Mouse (Mus musculus): ENCODE data around the gene Ptpre. TPM values are rescaled to one million over a fixed set of nuclear protein-coding genes. Genes with fewer than 3 reads are reported as not detected.

Gene Ptpre
- total and polyA plus RNA-seq, 2 experiments from 2014 or later: 6.9 to 10.9 TPM

GRCm38 (mm10) chr7:135587821-135588575 lies 50.7 kb downstream of the Ptpre start:
- Histone ChIP-seq H3K27me3 (ENCODE audit: insufficient read depth, low read length) (no peaks in the 10 kb centered on the region), H3K4me2 (ENCODE audit: low read depth) (no peak overlapping the region), H3K27ac (ENCODE audit: low read depth, low read length) (no peak overlapping the region), H3K4me1 (ENCODE audit: insufficient read depth) (0 out of 2 replicates have a peak, but pooled peaks cover 6% of the 10 kb centered on the region), H3K9me3 (ENCODE audit: low read length) (no peaks in the 10 kb centered on the region), H3K4me3 (ENCODE audit: low read depth, low read length) (no peak overlapping the region), H3K36me3 (ENCODE audit: insufficient read depth) (no peaks in the 10 kb centered on the region), H3K9ac (no peak overlapping the region)
- 47% methylated on average over 2 of the region's 2 CpGs for WGBS
- DNase-seq (peak; percentile 51), ATAC-seq (no peak)
- no peak for TF ChIP-seq CTCF (IDR thresholded peaks at IDR 0.05; ENCODE audit: low read depth)

- TF ChIP-seq CTCF (IDR thresholded peaks at IDR 0.05; ENCODE audit: low read depth): no peak
- ATAC-seq: no peak
- H3K4me1 ChIP-seq (ENCODE audit: insufficient read depth): 0 out of 2 replicates have a peak, but pooled peaks cover 1% of the 10 kb centered on the region
Observed at GRCm38 (mm10) chr7:135588620-135589309, 51.5 kb downstream of the Ptpre start.

GRCm38 (mm10) chr7:135591461-135591860 lies 54.2 kb downstream of the Ptpre start:
- Histone ChIP-seq H3K4me1 (ENCODE audit: insufficient read depth) (no peaks in the 10 kb centered on the region), H3K4me3 (ENCODE audit: low read depth, low read length) (no peak overlapping the region), H3K4me2 (ENCODE audit: low read depth) (no peak overlapping the region), H3K9ac (no peak overlapping the region), H3K27me3 (ENCODE audit: insufficient read depth, low read length) (no peaks in the 10 kb centered on the region), H3K36me3 (ENCODE audit: insufficient read depth) (no peaks in the 10 kb centered on the region), H3K27ac (ENCODE audit: low read depth, low read length) (no peak overlapping the region), H3K9me3 (ENCODE audit: low read length) (no peaks in the 10 kb centered on the region)
- no peak for TF ChIP-seq CTCF (IDR thresholded peaks at IDR 0.05; ENCODE audit: low read depth)
- 95% methylated on average over 2 of the region's 2 CpGs for WGBS
- no peak for DNase-seq
- no peak for ATAC-seq

More at GRCm38 (mm10) chr7:135588620-135589309, 51.5 kb downstream of the Ptpre start:
- H3K4me2 ChIP-seq (ENCODE audit: low read depth): no peak overlapping the region
- WGBS: 83% methylated on average over 8 of the region's 8 CpGs
- DNase-seq: no peak
- H3K4me3 ChIP-seq (ENCODE audit: low read depth, low read length): no peak overlapping the region
- no peaks in the 10 kb centered on the region for H3K36me3 ChIP-seq (ENCODE audit: insufficient read depth)
- H3K9me3 ChIP-seq (ENCODE audit: low read length): no peaks in the 10 kb centered on the region
- no peak overlapping the region for H3K9ac ChIP-seq
- H3K27ac ChIP-seq (ENCODE audit: low read depth, low read length): no peak overlapping the region
- H3K27me3 ChIP-seq (ENCODE audit: insufficient read depth, low read length): no peaks in the 10 kb centered on the region

GRCm38 (mm10) chr7:135593286-135593685 lies 56.0 kb downstream of the Ptpre start:
- Histone ChIP-seq H3K36me3 (ENCODE audit: insufficient read depth) (no peaks in the 10 kb centered on the region), H3K4me1 (ENCODE audit: insufficient read depth) (no peaks in the 10 kb centered on the region), H3K27me3 (ENCODE audit: insufficient read depth, low read length) (no peaks in the 10 kb centered on the region), H3K4me3 (ENCODE audit: low read depth, low read length) (no peak overlapping the region), H3K4me2 (ENCODE audit: low read depth) (no peak overlapping the region), H3K9ac (no peak overlapping the region), H3K27ac (ENCODE audit: low read depth, low read length) (no peak overlapping the region), H3K9me3 (ENCODE audit: low read length) (no peaks in the 10 kb centered on the region)
- ATAC-seq: no peak
- 69% methylated on average over 5 of the region's 5 CpGs for WGBS
- no peak for TF ChIP-seq CTCF (IDR thresholded peaks at IDR 0.05; ENCODE audit: low read depth)
- DNase-seq: no peak

GRCm38 (mm10) chr7:135593825-135594224 lies 56.5 kb downstream of the Ptpre start:
- no peak overlapping the region for H3K9ac ChIP-seq
- 93% methylated on average over 3 of the region's 3 CpGs for WGBS
- H3K9me3 ChIP-seq (ENCODE audit: low read length): no peaks in the 10 kb centered on the region
- no peak for ATAC-seq
- H3K36me3 ChIP-seq (ENCODE audit: insufficient read depth): no peaks in the 10 kb centered on the region
- no peak overlapping the region for H3K4me2 ChIP-seq (ENCODE audit: low read depth)
- H3K27me3 ChIP-seq (ENCODE audit: insufficient read depth, low read length): no peaks in the 10 kb centered on the region
- no peak for TF ChIP-seq CTCF (IDR thresholded peaks at IDR 0.05; ENCODE audit: low read depth)
- no peaks in the 10 kb centered on the region for H3K4me1 ChIP-seq (ENCODE audit: insufficient read depth)
- no peak overlapping the region for H3K27ac ChIP-seq (ENCODE audit: low read depth, low read length)
- no peak for DNase-seq
- H3K4me3 ChIP-seq (ENCODE audit: low read depth, low read length): no peak overlapping the region

- no peak for TF ChIP-seq CTCF (IDR thresholded peaks at IDR 0.05; ENCODE audit: low read depth)
- 72% methylated on average over 7 of the region's 7 CpGs for WGBS
- no peak for ATAC-seq
Observed at GRCm38 (mm10) chr7:135594676-135595075, 57.4 kb downstream of the Ptpre start.

GRCm38 (mm10) chr7:135595640-135596174 lies 58.4 kb downstream of the Ptpre start:
- H3K4me1 ChIP-seq (ENCODE audit: insufficient read depth): no peaks in the 10 kb centered on the region
- H3K9ac ChIP-seq: no peak overlapping the region
- no peak; the same call in 1 of the 2 replicates for TF ChIP-seq CTCF (IDR thresholded peaks at IDR 0.05; ENCODE audit: low read depth)
- no peak overlapping the region for H3K4me2 ChIP-seq (ENCODE audit: low read depth)
- H3K9me3 ChIP-seq (ENCODE audit: low read length): no peaks in the 10 kb centered on the region
- DNase-seq: no peak
- ATAC-seq: no peak
- WGBS: 61% methylated on average over 5 of the region's 5 CpGs
- no peak overlapping the region for H3K4me3 ChIP-seq (ENCODE audit: low read depth, low read length)
- no peaks in the 10 kb centered on the region for H3K36me3 ChIP-seq (ENCODE audit: insufficient read depth)
- no peaks in the 10 kb centered on the region for H3K27me3 ChIP-seq (ENCODE audit: insufficient read depth, low read length)
- no peak overlapping the region for H3K27ac ChIP-seq (ENCODE audit: low read depth, low read length)

More at GRCm38 (mm10) chr7:135594676-135595075, 57.4 kb downstream of the Ptpre start:
- Histone ChIP-seq H3K4me1 (ENCODE audit: insufficient read depth) (no peaks in the 10 kb centered on the region), H3K27me3 (ENCODE audit: insufficient read depth, low read length) (no peaks in the 10 kb centered on the region), H3K36me3 (ENCODE audit: insufficient read depth) (no peaks in the 10 kb centered on the region), H3K9ac (no peak overlapping the region), H3K27ac (ENCODE audit: low read depth, low read length) (no peak overlapping the region), H3K9me3 (ENCODE audit: low read length) (no peaks in the 10 kb centered on the region), H3K4me2 (ENCODE audit: low read depth) (no peak overlapping the region), H3K4me3 (ENCODE audit: low read depth, low read length) (no peak overlapping the region)
- no peak for DNase-seq
